Mouse (Mus musculus): ENCODE measurements at regions not wholly inside any gene's neighbourhood (a gene's known extent, or its start where the extent isn't known, plus 50 kb on each side); places are given as distances from the start of the nearest gene placed in this dataset.
A peak's percentile ranks its signal among the peaks of the same experiment; 100 is the strongest.

DNA sequence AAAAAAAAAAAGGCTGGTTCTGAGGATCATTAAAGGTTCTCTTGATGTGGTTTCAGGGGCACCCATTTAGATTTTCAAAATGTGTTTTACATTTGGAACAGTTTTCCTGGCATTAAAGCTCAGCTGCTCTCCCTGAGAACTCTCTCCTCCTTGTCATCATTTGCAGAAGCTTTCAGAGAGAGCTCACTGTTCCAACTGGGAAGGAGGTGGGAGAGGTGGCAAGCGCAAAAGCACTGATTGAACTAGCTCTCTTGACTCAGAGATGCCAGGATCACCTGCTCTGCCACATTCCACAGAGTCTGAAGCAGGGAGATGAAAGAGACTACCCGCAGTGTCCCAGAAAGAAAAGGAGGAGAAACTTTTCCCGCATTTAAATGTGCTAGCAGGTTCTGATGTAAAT lies 220.5 kb upstream of the Gbe1 start:
- DNase-seq (ENCODE audit: low spot score in 2 of 2): peak in 1 of 2 experiments; percentile 27

DNA sequence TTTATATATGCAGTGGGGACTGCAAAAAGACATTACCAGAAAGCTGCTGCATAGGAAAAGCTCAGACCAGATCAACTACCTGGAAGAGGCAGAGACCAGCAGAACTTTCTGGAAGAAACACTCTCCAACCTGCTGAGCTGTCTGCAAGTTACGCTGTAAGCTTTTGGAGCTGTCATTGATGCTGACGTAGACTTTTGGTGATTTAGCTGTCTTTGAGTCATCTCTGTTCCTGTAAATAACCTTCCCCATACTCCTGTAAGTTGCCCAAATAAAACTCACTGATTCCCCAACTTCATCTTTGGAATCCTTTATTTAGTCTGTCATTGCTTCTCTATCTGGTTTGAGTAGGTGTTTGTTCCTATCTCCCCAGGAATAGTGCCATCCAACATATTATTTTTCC lies 218.5 kb upstream of the Gbe1 start:
- DNase-seq (ENCODE audit: low spot score in 2 of 2): no peak

DNA sequence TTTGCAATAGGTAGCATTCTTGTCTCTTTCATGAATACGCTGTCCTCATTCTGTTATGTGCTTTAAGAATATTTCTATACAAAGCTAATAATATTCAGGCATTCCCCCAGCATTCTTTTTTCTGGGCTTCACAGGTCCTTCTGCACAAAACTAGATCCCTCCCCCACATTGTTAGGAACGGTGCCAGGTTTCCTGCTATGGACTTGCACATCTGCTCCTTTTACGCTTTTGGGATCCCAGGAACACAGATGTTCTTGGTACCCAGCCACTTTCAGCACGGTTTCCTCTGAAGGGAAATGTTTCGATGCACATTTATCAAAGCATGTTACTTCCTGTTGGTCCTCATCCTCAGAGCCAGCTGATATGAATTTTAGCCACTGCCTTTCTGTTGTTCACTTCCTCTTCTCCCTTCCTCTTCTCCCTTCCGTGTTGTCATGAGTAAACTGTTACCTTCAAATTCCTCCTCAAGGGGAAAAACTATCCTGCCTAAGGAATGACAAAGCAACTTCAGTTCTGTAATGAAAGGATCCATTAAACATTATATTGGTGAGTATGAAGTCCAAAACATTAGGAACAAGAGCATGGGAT lies 209.9 kb upstream of the Gbe1 start:
- no peak for DNase-seq (ENCODE audit: low spot score in 2 of 2)

DNA sequence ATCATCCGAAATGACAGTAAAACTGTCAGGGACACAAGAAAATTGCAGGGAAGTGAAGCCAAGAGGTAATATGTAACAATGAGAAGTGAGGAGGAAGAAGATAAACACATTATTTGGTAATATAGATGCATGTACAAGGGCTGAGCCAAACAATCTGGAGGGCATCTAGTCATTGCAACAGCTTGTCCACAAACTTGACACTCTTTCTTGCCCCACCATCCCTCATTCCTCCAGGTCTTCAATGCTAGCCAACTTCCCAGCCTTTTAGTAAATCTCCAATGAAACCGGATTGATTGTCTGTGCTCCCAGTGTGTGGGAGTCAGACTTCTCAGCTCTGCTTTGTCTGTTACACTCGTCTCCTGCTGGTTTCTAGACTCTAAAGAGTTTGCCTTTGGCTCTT lies 172.3 kb upstream of the Gbe1 start:
- no peak for DNase-seq (ENCODE audit: low spot score in 2 of 2)

DNA sequence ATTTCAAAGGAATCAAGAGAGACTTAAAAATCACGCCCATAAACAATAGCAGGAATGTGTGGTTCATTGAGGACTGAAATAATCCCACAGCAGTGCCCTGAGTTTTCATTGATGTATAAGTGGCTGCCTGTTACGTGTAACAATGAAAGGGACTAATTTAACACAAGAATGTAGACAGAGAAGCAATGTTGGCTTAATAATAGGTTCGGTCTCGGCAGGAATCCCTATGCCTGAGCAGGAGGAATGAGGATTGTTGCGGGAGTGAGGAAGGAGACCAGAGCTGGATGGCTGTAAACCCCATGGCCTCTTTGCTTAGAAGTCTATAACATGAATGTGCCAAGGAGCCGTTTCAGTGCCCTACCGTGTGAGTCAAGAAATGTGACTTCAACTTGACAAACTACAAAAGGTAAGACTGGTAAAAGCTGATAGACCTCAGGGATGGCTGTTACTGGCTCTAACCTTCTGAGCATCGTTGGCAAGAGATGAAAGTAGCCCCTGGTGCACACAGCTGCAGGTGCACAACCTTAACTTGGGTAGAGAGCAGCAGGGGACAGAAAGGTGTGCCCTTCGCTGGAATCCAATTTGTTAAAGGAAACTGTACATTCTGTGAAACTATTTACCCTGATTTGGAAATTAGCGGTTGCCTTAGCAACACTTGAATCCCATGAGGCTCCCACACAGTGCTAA lies 165.9 kb upstream of the Gbe1 start:
- no peak for DNase-seq (ENCODE audit: low spot score in 2 of 2)

DNA sequence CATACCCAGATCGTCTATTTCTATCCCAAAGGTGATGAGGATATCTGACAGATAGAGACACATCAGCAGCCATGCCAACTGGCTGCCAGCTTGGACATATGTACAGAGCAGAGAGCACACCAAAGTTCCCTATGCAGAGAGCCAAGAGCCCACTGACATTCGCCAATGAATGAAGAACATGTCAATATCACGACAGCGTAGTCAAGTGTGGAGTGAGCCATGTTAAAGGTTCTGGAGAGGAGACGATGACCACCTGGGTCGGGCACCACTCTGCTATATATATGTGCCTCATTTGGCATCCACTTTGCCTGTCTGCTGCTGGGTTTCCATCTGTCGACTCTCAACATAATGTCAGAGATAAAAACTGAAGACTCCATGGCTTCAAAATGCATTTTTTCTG lies 159.2 kb upstream of the Gbe1 start:
- DNase-seq (ENCODE audit: low spot score in 2 of 2): no peak

DNA sequence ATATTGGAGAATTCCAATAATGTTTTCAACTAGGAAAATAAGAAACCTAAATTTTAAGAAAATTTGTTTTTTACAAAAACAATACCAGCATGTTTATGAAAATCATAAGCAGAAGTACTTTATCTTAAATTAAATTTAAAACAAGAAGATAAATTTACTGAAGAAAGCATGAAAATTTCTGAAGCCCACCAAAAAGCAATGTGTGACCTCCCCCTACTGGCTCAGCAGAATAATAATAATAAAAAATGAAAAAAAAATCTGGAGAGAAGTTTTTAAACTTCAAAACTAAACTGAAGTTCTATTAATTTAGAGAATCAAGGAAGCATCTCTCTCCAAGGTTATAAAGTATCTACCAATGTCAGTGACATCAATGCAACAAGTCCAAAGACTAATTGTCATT lies 153.2 kb upstream of the Gbe1 start:
- DNase-seq (ENCODE audit: low spot score in 2 of 2): no peak

DNA sequence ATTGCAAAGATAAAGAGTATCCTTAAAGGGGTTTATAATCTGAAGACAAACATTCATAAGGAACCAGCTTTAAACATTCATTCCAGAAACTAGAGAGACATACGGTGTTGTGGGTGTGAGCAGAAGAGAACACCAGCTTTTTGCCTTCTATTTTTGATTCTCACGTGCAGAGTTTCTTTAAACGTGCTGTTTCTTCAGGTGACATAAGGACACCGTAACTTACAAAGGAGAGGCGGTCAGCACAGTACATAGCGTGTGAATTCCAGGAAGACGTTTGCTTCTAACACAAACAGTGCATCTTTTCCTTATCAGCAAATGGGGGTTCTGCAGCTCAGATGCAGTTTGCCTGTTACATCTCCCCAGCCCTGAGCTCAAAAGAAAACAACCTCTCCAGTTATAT lies 138.6 kb upstream of the Gbe1 start:
- peak in 1 of 2 experiments; percentile 3 for DNase-seq (ENCODE audit: low spot score in 2 of 2)

DNA sequence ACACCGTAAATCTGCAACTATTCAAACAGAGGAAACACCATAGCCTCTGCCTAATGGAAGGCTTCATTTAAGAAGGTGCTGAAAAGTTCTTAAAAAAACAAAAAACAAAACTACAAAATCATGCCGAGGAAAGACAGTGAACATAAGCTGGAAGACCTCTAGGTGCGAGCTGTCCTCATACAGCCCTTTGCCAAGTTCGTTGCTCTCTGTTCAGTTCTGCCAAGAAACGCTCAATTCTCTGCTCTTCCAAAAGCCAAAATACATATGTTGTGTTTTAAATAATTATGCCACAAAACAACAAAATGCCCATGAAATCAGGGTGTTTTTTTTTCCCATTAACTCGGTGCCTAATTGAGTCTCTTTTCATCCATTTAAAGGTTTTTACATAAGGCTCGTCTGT lies 134.8 kb upstream of the Gbe1 start:
- DNase-seq (ENCODE audit: low spot score in 2 of 2): no peak

DNA sequence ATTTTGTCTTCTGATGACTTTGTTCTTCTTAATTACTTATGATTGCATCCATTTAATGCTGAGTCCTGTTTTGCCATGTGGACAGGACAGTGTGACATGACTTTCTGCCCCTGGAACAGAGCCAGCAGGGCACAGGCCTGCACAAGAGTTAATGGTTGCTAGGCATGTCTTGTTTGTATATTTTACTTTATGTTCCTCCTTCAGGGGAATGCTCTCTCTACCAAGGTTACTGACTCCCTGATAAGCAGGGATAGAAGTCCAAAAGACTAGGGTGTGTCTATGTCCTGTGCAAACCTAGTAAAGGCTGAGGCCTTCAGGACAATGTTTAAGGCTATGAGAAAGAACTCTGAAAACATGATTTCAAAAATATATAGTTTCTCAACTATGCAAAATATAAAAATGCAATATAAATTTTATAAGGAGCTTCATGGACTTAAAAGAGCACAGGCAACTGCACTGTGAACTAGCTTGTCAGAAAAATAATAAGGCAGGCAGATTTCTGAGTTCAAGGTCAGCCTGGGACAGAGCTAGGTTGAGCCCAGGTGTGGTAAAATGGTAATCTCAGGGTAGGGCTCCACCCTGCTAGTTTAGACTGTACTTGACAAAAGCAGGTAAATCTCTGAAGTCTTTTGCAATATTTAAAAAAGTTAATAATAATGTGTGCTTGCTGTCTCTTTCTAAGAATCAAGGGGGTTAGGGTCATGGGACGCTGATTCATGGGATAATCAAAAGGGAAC lies 99.7 kb upstream of the Gbe1 start:
- no peak for DNase-seq (ENCODE audit: low spot score in 2 of 2)

DNA sequence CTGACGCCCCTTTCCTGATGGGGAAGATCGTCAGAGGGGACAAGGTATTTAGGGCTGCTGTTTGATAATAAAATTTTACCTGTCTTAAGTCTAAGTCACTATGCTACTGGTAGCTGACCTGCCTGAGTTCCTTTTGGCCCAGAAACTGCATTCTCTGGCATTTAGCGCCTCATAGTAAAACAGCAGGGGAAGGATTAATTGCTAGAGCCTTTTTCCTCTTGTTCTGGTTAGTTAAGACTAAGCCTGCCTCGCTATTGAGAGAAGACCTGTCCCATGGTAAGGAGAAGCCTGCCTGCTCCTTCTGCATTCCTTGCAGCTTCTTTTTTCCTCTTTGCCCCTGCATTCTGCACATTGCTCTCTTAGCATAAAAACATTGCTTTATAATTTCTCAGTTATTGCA lies 98.9 kb upstream of the Gbe1 start:
- DNase-seq (ENCODE audit: low spot score in 2 of 2): no peak

DNA sequence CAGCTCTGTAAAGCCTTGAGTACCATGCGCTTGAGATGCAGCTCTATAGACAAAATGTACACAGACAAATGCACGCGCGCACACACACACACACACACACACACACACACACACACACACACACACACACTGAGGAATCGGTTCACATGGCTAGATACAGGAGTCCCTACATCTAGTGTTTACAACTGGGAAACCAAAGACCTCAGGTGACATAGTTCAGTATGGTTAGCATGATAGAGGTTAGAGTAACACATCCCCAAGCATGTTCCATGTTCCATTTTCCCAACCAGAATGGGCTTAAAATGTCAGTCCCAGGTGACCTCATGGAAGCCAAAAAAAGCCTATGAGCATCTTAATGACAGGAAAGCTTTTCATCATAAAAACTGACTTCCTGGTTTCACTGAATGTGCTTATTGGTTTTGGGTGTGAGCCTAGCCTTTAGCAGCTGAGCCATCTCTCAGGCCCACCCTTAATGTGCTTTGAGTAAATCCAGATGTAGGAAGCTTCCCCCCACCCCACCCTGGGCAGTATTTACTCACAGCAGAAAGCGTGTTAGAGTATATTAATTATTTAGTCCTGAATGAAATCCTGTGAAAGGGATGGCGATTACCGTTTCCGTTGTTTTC lies 86.0 kb upstream of the Gbe1 start:
- DNase-seq (ENCODE audit: low spot score in 2 of 2): no peak

DNA sequence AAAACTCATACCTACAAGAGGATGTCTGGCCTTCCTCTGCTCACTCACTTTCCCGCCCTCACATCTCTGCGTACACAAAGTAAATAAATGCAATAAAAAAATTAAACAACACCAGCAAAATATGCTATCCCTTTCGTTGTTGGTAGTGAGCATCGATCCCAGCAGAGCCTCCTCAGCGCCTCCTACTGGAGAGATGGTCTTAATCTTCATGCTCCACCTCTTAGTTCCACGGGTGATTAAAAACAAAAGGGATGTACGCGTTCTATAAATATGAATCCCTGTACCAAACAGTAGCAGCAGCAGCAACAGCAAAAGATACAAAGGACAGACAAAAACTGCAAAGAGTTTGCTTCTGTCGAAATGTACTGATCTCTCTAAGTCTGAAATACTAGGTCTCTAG lies 81.0 kb upstream of the Gbe1 start:
- DNase-seq (ENCODE audit: low spot score in 2 of 2): no peak

DNA sequence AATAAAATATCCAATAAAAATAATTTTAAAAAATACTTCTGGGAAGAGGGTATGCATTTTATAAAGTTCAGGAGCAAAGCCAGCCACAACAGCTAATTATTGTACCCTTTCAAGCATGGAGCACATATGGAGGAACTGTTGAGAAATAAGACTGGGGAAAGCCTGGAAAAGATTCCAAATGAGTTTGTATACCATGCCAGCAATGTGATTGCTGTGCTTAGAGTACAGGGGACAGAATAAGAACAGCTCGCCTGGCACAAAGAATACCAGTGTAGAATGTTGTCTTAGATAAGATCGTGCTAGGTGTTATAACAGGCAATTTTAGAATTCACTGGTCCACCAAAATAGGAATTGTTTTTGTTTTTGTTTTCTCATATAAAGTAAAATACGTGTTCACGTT lies 78.6 kb upstream of the Gbe1 start:
- no peak for DNase-seq (ENCODE audit: low spot score in 2 of 2)

DNA sequence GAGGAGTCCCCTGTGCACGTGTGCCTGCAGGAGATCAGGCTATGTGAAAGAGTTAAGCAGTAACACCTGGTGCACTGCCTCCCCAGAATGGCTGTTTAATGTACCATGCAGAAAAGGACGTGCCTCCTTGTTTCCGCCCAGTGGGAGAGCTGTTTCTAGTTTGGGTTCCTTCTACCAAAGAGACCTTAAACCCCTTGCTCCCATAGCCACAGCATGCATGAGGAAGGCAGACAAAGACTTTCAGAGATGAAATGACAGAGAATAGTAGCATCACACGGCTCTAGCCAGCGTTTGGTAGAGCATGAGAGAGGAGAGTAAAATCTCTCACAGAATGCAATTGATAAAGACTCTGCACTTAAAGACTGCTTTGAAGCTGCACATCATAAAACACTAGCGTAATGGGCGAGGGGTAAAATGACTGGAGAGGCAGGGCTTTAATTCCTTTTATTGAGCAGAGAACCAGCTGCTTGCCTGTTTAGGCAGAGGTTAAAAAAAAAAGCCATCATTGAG lies 74.3 kb upstream of the Gbe1 start:
- no peak for DNase-seq (ENCODE audit: low spot score in 2 of 2)

DNA sequence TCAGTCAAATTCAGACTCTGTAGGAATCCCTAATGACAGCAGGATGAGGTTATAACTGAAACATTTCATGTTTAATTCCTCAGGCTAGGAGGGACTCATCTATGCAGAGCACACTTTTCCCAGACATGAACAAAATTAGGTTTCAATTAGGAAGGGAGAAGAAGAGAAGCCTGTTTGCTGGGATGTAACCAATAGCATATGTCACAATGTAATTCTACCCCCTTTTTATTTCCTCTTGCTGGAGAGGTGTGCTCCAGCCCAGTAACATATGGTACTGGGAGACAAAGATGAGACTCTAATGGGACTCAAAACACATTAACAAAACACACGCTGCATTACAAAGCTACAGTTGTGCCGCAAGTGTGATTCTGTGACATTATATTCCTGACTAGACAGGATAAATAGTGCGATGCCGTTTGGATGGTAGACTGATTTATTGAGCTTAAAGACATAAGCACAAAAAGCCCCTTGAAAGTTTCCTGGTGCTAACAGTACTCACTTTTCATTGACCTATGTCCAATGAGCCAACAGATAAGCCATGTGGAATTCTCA lies 69.5 kb upstream of the Gbe1 start:
- DNase-seq (ENCODE audit: low spot score in 2 of 2): no peak

DNA sequence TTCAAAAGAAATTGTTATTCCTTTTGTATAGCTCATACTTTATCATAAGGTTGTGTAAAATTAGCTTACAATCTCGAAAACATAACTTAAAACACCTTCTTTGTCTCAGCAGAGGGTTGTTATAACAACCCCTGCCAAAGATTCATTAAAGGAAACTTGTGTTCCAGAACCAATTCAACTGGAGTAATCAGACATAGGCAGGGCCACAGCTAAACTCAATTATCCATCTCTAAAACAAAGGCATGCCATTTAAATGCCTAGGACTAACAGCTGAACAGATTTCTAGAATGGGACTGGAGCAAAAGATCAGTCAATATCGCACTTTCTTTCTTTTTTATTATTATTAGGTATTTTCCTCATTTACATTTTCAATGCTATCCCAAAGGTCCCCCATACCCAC lies 68.8 kb upstream of the Gbe1 start:
- DNase-seq (ENCODE audit: low spot score in 2 of 2): no peak

DNA sequence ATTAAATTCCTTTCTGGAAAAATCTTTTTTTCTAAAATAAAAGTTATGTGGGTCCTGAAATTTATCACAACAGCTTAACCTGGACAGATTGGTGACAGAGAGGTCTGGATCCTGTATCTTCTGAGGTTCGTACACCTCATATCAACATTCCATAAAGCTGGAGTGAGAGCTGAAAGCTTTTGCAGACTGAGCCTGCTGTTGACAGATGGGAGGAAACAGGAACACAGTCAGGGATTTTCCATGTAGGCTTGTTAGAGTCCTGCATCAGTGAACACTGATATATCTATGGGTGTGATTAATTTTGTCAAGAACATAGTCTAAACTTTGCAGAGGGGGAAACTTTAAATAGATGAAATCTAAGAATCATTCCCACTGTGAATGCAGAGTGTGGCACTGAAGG lies 54.4 kb upstream of the Gbe1 start:
- DNase-seq (ENCODE audit: low spot score in 2 of 2): no peak

DNA sequence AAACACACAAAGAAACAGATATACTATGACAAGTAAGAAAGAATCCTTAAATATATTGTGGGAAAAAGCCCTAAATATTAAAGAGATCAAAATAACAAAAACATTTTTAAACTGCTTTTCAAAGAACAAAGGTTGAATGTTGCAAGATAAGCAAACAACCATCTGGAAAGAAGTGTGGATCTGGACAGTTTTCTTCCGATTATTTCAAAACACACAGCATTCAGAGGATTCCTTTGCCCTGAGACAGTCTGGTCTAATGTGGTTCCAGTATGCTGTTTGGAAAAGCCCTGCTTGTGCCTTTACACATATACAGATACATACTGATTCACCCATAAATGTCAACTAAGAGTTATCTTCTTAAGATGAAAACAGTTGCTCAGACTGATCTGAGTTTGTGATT lies 53.6 kb upstream of the Gbe1 start:
- DNase-seq (ENCODE audit: low spot score in 2 of 2): no peak
